Mouse (Mus musculus): ENCODE results near the gene Gphn. TPM values are rescaled to one million over a fixed set of nuclear protein-coding genes. Genes with fewer than 3 reads are reported as not detected.

Gene Gphn
- 21.3 and 23.7 TPM in 2 replicates for polyA plus RNA-seq (2014; fragmentation: Nextera tagmentation; extraction: Ambion mirVana)

DNA sequence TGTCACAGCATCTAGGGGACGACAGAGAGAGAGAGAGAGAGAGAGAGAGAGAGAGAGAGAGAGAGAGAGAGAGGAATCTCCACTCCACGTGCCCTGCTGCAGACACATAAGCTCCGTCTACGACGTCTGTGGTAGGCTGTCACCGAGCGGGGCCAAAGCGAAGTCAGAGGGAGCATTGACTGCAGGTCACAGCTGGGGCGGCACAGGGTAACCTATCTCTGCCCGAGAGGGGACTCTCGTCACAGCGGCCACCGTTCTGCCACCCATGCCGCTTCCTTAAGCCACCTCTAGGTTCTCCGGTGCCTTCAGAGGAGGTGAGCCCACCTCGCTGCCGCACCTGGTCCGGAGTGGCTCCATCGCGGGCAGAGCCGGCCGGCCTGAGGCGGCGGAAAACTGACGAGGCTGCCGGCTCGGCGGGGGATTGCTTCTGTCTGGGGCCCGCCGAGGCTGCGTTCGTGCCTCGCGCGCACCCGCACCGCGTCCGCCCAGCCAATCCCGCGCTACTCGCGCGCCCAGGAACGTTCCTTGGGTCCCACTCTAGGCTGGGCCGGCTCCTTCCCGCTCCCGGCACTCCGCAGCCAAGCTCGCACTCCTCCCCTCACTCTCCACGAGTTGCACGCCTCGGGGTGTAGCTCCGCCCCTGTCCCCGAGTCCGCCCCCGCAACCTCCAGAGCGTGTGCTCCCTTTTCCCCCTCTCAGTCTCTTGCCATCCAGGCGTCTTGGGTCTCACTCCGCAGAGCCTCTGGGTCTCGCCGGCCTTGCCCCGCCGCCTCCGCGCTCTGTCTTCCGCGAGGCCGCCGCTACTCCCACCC is at the start of gene Gphn:
Gene Gphn (plus strand): TSS at position 673 of the 812 bp plus-strand sequence.
- DNase-seq (ENCODE audit: low spot score) (peak; percentile 93), ATAC-seq (ENCODE audit: insufficient read depth, low FRiP score, low TSS enrichment) (peak; percentile 95)
- Histone ChIP-seq H3K9me3 (ENCODE audit: control insufficient read depth, low read length) (no peaks in the 10 kb centered on the region), H3K4me3 (ENCODE audit: low read depth, low read length) (peak within 1 kb of the TSS; percentile 83), H3K27ac (ENCODE audit: low read depth, low read length) (peak within 1 kb of the TSS; percentile 95), H3K36me3 (ENCODE audit: control insufficient read depth, insufficient read depth, low read length) (no peaks in the 10 kb centered on the region), H3K4me2 (ENCODE audit: low read depth) (peak within 1 kb of the TSS; percentile 76), H3K27me3 (ENCODE audit: control insufficient read depth, insufficient read depth, low read length) (no peaks in the 10 kb centered on the region), H3K9ac (ENCODE audit: low read length) (peak within 1 kb of the TSS; percentile 87), H3K4me1 (ENCODE audit: control insufficient read depth, insufficient read depth, low read length) (no peaks in the 10 kb centered on the region; the same call in 1 of the 2 replicates)
- 0% methylated on average over 67 of the region's 70 CpGs for whole genome bisulfite sequencing

DNA sequence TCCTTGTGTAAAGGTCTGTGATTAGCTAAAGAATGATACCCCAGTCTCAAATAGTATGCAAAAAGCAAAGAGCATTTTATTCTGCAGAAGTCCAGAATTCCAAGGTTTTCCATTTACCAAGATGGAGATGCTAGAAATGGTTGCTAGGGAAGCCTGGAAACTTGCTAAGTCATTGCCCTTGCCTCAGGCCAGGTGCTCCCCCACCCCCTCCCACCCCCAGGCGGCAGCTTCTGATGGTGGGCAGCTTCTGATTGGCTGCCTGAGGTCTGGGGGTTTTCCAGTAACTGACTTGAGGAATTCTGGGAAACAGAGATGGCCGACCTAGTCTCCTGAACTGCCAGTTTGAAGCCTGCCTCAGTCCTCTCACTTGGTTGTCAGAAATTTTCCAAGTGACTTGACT is 44.7 kb upstream of the Gphn start:
- H3K4me3 ChIP-seq (ENCODE audit: low read depth, low read length) = no peak overlapping the region
- DNase-seq (ENCODE audit: low spot score) = no peak
- H3K36me3 ChIP-seq (ENCODE audit: control insufficient read depth, insufficient read depth, low read length) = no peaks in the 10 kb centered on the region
- no peak overlapping the region for H3K4me2 ChIP-seq (ENCODE audit: low read depth)
- no peak overlapping the region for H3K27ac ChIP-seq (ENCODE audit: low read depth, low read length)
- no peak overlapping the region for H3K9ac ChIP-seq (ENCODE audit: low read length)
- no peaks in the 10 kb centered on the region for H3K4me1 ChIP-seq (ENCODE audit: control insufficient read depth, insufficient read depth, low read length)
- H3K27me3 ChIP-seq (ENCODE audit: control insufficient read depth, insufficient read depth, low read length) = no peaks in the 10 kb centered on the region
- WGBS = 86% methylated on average over 2 of the region's 2 CpGs
- H3K9me3 ChIP-seq (ENCODE audit: control insufficient read depth, low read length) = no peaks in the 10 kb centered on the region
- ATAC-seq (ENCODE audit: insufficient read depth, low FRiP score, low TSS enrichment) = no peak

DNA sequence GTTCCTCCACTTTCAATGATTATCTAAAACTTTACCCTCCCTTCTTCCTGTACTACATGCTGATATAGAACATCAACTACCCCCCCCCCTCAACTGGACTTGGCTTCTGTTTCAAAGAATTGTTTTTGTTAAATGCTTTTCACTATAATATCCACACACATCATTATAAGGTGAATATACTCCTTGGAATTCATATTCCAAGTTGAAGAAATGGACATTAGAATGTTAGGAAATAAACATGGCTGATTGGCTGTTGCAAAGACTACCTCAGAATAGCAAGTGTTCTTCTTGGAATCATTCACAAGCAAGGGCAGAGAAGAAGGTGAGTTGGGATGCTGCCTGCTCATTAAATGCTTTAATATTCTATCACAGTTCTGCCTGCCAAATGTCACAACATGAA is 32.2 kb upstream of the Gphn start, which contains the start of gene Gm6657:
Gene Gm6657 (plus strand): TSS at position 301 of the 400 bp plus-strand sequence.
- no peak within 1 kb of the TSS for H3K4me3 ChIP-seq (ENCODE audit: low read depth, low read length)
- no peak within 1 kb of the TSS for H3K4me2 ChIP-seq (ENCODE audit: low read depth)
- no peak for DNase-seq (ENCODE audit: low spot score)
- no peaks in the 10 kb centered on the region for H3K36me3 ChIP-seq (ENCODE audit: control insufficient read depth, insufficient read depth, low read length)
- no peaks in the 10 kb centered on the region for H3K4me1 ChIP-seq (ENCODE audit: control insufficient read depth, insufficient read depth, low read length)
- H3K9ac ChIP-seq (ENCODE audit: low read length) = no peak within 1 kb of the TSS
- ATAC-seq (ENCODE audit: insufficient read depth, low FRiP score, low TSS enrichment) = no peak
- H3K9me3 ChIP-seq (ENCODE audit: control insufficient read depth, low read length) = no peaks in the 10 kb centered on the region
- H3K27me3 ChIP-seq (ENCODE audit: control insufficient read depth, insufficient read depth, low read length) = no peaks in the 10 kb centered on the region
- no peak within 1 kb of the TSS for H3K27ac ChIP-seq (ENCODE audit: low read depth, low read length)

DNA sequence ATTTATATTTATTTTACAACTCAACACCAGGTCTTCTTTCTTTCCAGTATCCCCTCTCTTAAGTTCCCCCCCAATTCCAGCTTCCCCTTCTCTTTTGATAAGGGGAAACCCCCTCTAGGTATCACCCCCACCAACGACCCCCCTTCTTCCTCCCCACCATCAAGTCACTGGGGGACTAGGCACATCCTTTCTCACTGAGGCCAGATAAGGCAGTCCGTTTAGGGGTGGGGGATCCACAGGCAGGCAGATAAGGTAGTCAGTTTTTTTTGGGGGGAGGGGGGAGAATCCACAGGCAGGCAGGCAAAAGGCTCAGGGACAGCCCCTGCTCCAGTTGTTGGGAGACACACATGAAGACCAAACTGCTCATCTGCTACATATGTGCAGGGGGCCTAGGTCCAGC is 30.8 kb upstream of the Gphn start:
- Histone ChIP-seq H3K4me2 (ENCODE audit: low read depth) (no peak overlapping the region), H3K9me3 (ENCODE audit: control insufficient read depth, low read length) (no peaks in the 10 kb centered on the region), H3K27ac (ENCODE audit: low read depth, low read length) (no peak overlapping the region), H3K4me1 (ENCODE audit: control insufficient read depth, insufficient read depth, low read length) (no peaks in the 10 kb centered on the region), H3K27me3 (ENCODE audit: control insufficient read depth, insufficient read depth, low read length) (no peaks in the 10 kb centered on the region), H3K4me3 (ENCODE audit: low read depth, low read length) (no peak overlapping the region), H3K9ac (ENCODE audit: low read length) (no peak overlapping the region), H3K36me3 (ENCODE audit: control insufficient read depth, insufficient read depth, low read length) (no peaks in the 10 kb centered on the region)
- ATAC-seq (ENCODE audit: insufficient read depth, low FRiP score, low TSS enrichment) (no peak), DNase-seq (ENCODE audit: low spot score) (no peak)
- 63% methylated on average over 2 of the region's 2 CpGs for WGBS

DNA sequence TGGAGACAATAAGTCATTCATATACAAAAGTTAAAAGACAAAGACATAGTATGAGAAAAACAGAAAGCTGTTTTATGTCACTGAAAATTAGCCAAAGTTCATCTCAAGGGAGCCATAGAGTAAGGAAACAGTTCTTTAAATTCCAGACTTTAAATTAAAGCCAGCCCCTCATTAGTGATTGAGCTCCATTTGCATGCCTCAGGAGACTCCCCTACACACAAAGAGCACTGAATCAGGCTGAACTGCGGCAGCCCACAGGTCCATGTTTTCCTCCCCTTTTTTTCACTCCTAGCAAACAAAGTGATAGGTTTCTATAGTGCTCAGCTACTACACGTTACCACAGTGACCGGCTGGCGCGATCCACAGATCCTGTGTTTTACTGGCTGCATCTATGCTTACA is 22.5 kb upstream of the Gphn start:
- DNase-seq (ENCODE audit: low spot score) (no peak), ATAC-seq (ENCODE audit: insufficient read depth, low FRiP score, low TSS enrichment) (no peak)
- no peak overlapping the region for H3K9ac ChIP-seq (ENCODE audit: low read length)
- H3K4me3 ChIP-seq (ENCODE audit: low read depth, low read length) = no peak overlapping the region
- H3K27ac ChIP-seq (ENCODE audit: low read depth, low read length) = no peak overlapping the region
- H3K9me3 ChIP-seq (ENCODE audit: control insufficient read depth, low read length) = no peaks in the 10 kb centered on the region
- no peaks in the 10 kb centered on the region for H3K4me1 ChIP-seq (ENCODE audit: control insufficient read depth, insufficient read depth, low read length)
- 75% methylated on average over 5 of the region's 5 CpGs for WGBS
- H3K4me2 ChIP-seq (ENCODE audit: low read depth) = no peak overlapping the region
- H3K36me3 ChIP-seq (ENCODE audit: control insufficient read depth, insufficient read depth, low read length) = no peaks in the 10 kb centered on the region
- no peaks in the 10 kb centered on the region for H3K27me3 ChIP-seq (ENCODE audit: control insufficient read depth, insufficient read depth, low read length)

DNA sequence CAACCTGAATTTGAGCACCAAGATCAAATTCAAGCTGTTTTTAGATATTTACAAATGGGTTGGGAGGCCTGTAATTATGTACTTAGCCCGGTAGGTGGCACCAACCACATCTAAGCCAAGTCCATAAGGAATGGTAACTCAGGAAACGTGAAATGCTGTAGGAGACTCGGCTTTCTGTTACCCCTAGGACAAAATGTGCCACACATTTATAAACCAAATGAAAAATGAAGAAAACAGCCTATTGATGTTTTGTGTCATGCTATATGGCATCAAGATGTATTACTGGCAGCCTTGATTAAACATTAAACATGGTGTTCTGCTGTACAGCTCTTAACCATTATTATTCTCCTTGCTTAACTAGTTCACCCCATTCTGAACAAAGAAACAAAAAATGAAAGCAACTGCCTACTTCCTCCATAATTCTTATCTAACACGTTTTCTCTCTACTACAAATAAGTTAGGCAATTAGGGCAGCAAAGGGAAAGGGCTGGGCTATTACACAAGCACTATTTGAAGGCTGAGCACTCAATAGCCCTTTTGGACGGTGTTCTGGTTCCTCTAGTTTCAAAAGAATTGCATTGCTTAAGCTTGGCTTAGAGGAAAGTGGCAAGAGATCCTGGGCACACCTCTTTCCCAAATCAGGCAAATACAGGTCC is 20.1 kb upstream of the Gphn start:
- Histone ChIP-seq H3K27ac (ENCODE audit: low read depth, low read length) (no peak overlapping the region), H3K4me2 (ENCODE audit: low read depth) (no peak overlapping the region), H3K27me3 (ENCODE audit: control insufficient read depth, insufficient read depth, low read length) (no peaks in the 10 kb centered on the region), H3K9ac (ENCODE audit: low read length) (no peak overlapping the region), H3K4me3 (ENCODE audit: low read depth, low read length) (no peak overlapping the region), H3K4me1 (ENCODE audit: control insufficient read depth, insufficient read depth, low read length) (no peaks in the 10 kb centered on the region), H3K9me3 (ENCODE audit: control insufficient read depth, low read length) (no peaks in the 10 kb centered on the region), H3K36me3 (ENCODE audit: control insufficient read depth, insufficient read depth, low read length) (no peaks in the 10 kb centered on the region)
- WGBS = 7% methylated on average over 5 of the region's 5 CpGs
- DNase-seq (ENCODE audit: low spot score) (peak; percentile 65), ATAC-seq (ENCODE audit: insufficient read depth, low FRiP score, low TSS enrichment) (no peak)

DNA sequence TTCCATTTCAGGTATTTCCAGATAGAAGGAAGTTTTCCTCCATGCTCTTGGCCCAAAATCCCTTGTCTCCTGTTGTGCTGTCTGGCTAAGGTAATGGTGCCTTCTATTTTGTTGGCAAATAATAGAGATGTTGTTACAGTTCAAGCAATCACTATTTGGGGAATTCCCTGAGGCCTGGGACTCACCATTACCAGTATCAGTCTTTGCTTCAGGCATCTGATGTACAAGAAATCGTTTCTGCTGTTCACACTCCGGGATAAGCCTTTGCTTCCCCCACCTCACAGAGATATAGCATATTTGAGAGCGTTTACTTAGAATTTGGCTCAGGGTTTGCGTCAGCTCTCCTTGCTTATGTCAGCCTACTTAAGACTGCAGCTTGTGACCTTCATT is 19.6 kb upstream of the Gphn start:
- no peak overlapping the region for H3K9ac ChIP-seq (ENCODE audit: low read length)
- no peak overlapping the region for H3K4me2 ChIP-seq (ENCODE audit: low read depth)
- H3K27ac ChIP-seq (ENCODE audit: low read depth, low read length) = no peak overlapping the region
- ATAC-seq (ENCODE audit: insufficient read depth, low FRiP score, low TSS enrichment) (no peak), DNase-seq (ENCODE audit: low spot score) (no peak)
- no peaks in the 10 kb centered on the region for H3K4me1 ChIP-seq (ENCODE audit: control insufficient read depth, insufficient read depth, low read length)
- no peaks in the 10 kb centered on the region for H3K9me3 ChIP-seq (ENCODE audit: control insufficient read depth, low read length)
- H3K36me3 ChIP-seq (ENCODE audit: control insufficient read depth, insufficient read depth, low read length) = no peaks in the 10 kb centered on the region
- H3K27me3 ChIP-seq (ENCODE audit: control insufficient read depth, insufficient read depth, low read length) = no peaks in the 10 kb centered on the region
- no peak overlapping the region for H3K4me3 ChIP-seq (ENCODE audit: low read depth, low read length)
- 88% methylated on average over 4 of the region's 4 CpGs for WGBS

DNA sequence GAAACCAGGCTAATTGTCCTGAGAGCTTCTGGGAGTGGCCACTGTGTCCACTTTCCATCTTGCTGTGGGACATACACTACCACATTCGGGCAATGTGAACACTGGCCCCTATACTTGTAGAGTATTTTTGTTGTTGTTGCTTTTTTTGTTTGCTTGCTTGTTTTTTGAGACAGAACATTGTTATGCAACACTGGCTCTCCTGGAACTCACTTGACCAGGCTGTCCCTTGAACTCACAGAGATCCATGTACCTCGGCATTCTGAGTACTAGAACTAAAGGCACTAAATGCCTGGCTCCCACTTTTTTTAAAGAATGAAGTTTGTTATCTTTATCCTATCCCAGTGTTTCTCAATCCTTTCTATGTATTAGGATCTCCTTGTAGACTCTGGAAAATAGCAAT is 16.3 kb upstream of the Gphn start:
- no peak overlapping the region for H3K4me2 ChIP-seq (ENCODE audit: low read depth)
- DNase-seq (ENCODE audit: low spot score) = no peak
- H3K27ac ChIP-seq (ENCODE audit: low read depth, low read length) = no peak overlapping the region
- no peaks in the 10 kb centered on the region for H3K4me1 ChIP-seq (ENCODE audit: control insufficient read depth, insufficient read depth, low read length)
- no peak overlapping the region for H3K4me3 ChIP-seq (ENCODE audit: low read depth, low read length)
- H3K9me3 ChIP-seq (ENCODE audit: control insufficient read depth, low read length) = no peaks in the 10 kb centered on the region
- 95% methylated on average over 2 of the region's 2 CpGs for WGBS
- no peaks in the 10 kb centered on the region for H3K36me3 ChIP-seq (ENCODE audit: control insufficient read depth, insufficient read depth, low read length)
- H3K27me3 ChIP-seq (ENCODE audit: control insufficient read depth, insufficient read depth, low read length) = no peaks in the 10 kb centered on the region
- ATAC-seq (ENCODE audit: insufficient read depth, low FRiP score, low TSS enrichment) = no peak
- no peak overlapping the region for H3K9ac ChIP-seq (ENCODE audit: low read length)

DNA sequence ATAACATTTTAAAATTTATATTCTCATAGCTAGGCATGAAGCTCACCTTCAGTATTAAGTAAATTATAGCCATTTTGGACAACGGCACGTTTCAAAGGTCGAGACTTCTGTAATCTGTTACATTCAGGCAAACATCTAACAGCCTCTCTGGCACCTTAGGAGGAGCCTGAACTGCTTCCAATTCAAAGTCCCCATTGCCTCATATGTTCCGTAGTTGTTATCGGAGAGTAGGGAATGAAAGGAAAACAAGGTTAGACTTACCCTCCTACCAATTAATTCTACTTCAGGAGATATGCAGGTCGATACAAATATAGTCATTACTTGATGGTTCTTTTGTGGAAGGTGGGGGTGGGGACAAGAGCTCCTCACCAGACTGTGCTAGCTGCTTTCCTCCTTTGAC is 10.7 kb upstream of the Gphn start:
- H3K4me1 ChIP-seq (ENCODE audit: control insufficient read depth, insufficient read depth, low read length) = no peaks in the 10 kb centered on the region
- no peak overlapping the region for H3K4me2 ChIP-seq (ENCODE audit: low read depth)
- H3K9ac ChIP-seq (ENCODE audit: low read length) = no peak overlapping the region
- H3K9me3 ChIP-seq (ENCODE audit: control insufficient read depth, low read length) = no peaks in the 10 kb centered on the region
- 79% methylated on average over 6 of the region's 6 CpGs for WGBS
- H3K36me3 ChIP-seq (ENCODE audit: control insufficient read depth, insufficient read depth, low read length) = no peaks in the 10 kb centered on the region
- no peak overlapping the region for H3K27ac ChIP-seq (ENCODE audit: low read depth, low read length)
- ATAC-seq (ENCODE audit: insufficient read depth, low FRiP score, low TSS enrichment) = no peak
- no peaks in the 10 kb centered on the region for H3K27me3 ChIP-seq (ENCODE audit: control insufficient read depth, insufficient read depth, low read length)
- DNase-seq (ENCODE audit: low spot score) = no peak
- H3K4me3 ChIP-seq (ENCODE audit: low read depth, low read length) = no peak overlapping the region

Data from neural tube, embryonic 11.5 days (tissue).